Mouse (Mus musculus): Measurements from ENCODE around the gene Polr3b. TPM values are rescaled to one million over a fixed set of nuclear protein-coding genes. Genes with fewer than 3 reads are reported as not detected.

Gene Polr3b
- polyA plus RNA-seq, 1 experiment from 2014 or later: 15.8 TPM

GRCm38 (mm10) chr10:84615076-84615475, 7.0 kb upstream of the Polr3b start:
- peaks cover 36% of the 10 kb centered on the region for H3K4me1 ChIP-seq
- H3K9me3 ChIP-seq: no peaks in the 10 kb centered on the region
- no peak overlapping the region for H3K4me3 ChIP-seq
- no peak for DNase-seq (ENCODE audit: low spot score)
- H3K27me3 ChIP-seq (ENCODE audit: insufficient read depth, poor library complexity, severe bottlenecking): no peaks in the 10 kb centered on the region
- H3K27ac ChIP-seq: no peak overlapping the region
- H3K36me3 ChIP-seq: no peaks in the 10 kb centered on the region
- 71% methylated on average over 3 of the region's 3 CpGs for WGBS

GRCm38 (mm10) chr10:84631182-84631581, 9.1 kb downstream of the Polr3b start:
- DNase-seq (ENCODE audit: low spot score): peak; percentile 76
- Histone ChIP-seq H3K27ac (no peak overlapping the region), H3K27me3 (ENCODE audit: insufficient read depth, poor library complexity, severe bottlenecking) (no peaks in the 10 kb centered on the region), H3K9me3 (no peaks in the 10 kb centered on the region), H3K4me1 (no peaks in the 10 kb centered on the region), H3K36me3 (peaks cover 44% of the 10 kb centered on the region), H3K4me3 (no peak overlapping the region)
- 65% methylated on average over 5 of the region's 5 CpGs for WGBS

GRCm38 (mm10) chr10:84632005-84632404, 9.9 kb downstream of the Polr3b start:
- no peaks in the 10 kb centered on the region for H3K4me1 ChIP-seq
- peaks cover 49% of the 10 kb centered on the region for H3K36me3 ChIP-seq
- H3K9me3 ChIP-seq: no peaks in the 10 kb centered on the region
- no peaks in the 10 kb centered on the region for H3K27me3 ChIP-seq (ENCODE audit: insufficient read depth, poor library complexity, severe bottlenecking)
- no peak for DNase-seq (ENCODE audit: low spot score)
- no peak overlapping the region for H3K4me3 ChIP-seq
- no peak overlapping the region for H3K27ac ChIP-seq
- WGBS: 94% methylated on average over 4 of the region's 4 CpGs

GRCm38 (mm10) chr10:84636656-84637055, 14.6 kb downstream of the Polr3b start:
- no peak overlapping the region for H3K27ac ChIP-seq
- peak; percentile 39 for DNase-seq (ENCODE audit: low spot score)
- H3K9me3 ChIP-seq: no peaks in the 10 kb centered on the region
- H3K36me3 ChIP-seq: peaks cover 71% of the 10 kb centered on the region
- no peaks in the 10 kb centered on the region for H3K4me1 ChIP-seq
- WGBS: 94% methylated on average over 10 of the region's 10 CpGs
- no peaks in the 10 kb centered on the region for H3K27me3 ChIP-seq (ENCODE audit: insufficient read depth, poor library complexity, severe bottlenecking)
- no peak overlapping the region for H3K4me3 ChIP-seq

- Histone ChIP-seq H3K4me3 (no peak overlapping the region), H3K9me3 (no peaks in the 10 kb centered on the region), H3K4me1 (no peaks in the 10 kb centered on the region), H3K27ac (no peak overlapping the region), H3K36me3 (peaks cover 65% of the 10 kb centered on the region), H3K27me3 (ENCODE audit: insufficient read depth, poor library complexity, severe bottlenecking) (no peaks in the 10 kb centered on the region)
- DNase-seq (ENCODE audit: low spot score): no peak
- WGBS: 87% methylated on average over 4 of the region's 4 CpGs
Measured at GRCm38 (mm10) chr10:84638382-84638781, 16.3 kb downstream of the Polr3b start.

- no peaks in the 10 kb centered on the region for H3K4me1 ChIP-seq
- no peak for DNase-seq (ENCODE audit: low spot score)
- H3K27me3 ChIP-seq (ENCODE audit: insufficient read depth, poor library complexity, severe bottlenecking): no peaks in the 10 kb centered on the region
- H3K36me3 ChIP-seq: peaks cover 63% of the 10 kb centered on the region
- no peaks in the 10 kb centered on the region for H3K9me3 ChIP-seq
- 72% methylated on average over 4 of the region's 4 CpGs for WGBS
- no peak overlapping the region for H3K27ac ChIP-seq
- no peak overlapping the region for H3K4me3 ChIP-seq
Measured at GRCm38 (mm10) chr10:84639525-84640287, 17.6 kb downstream of the Polr3b start.

- Histone ChIP-seq H3K4me1 (no peaks in the 10 kb centered on the region), H3K9me3 (no peaks in the 10 kb centered on the region), H3K4me3 (no peak overlapping the region), H3K27me3 (ENCODE audit: insufficient read depth, poor library complexity, severe bottlenecking) (no peaks in the 10 kb centered on the region), H3K36me3 (peaks cover 60% of the 10 kb centered on the region), H3K27ac (no peak overlapping the region)
- WGBS: 88% methylated on average over 7 of the region's 7 CpGs
- DNase-seq (ENCODE audit: low spot score): no peak
Measured at GRCm38 (mm10) chr10:84640861-84641260, 18.8 kb downstream of the Polr3b start.

GRCm38 (mm10) chr10:84641576-84641975, 19.5 kb downstream of the Polr3b start:
- Histone ChIP-seq H3K27me3 (ENCODE audit: insufficient read depth, poor library complexity, severe bottlenecking) (no peaks in the 10 kb centered on the region), H3K4me3 (no peak overlapping the region), H3K4me1 (no peaks in the 10 kb centered on the region), H3K27ac (no peak overlapping the region), H3K9me3 (no peaks in the 10 kb centered on the region), H3K36me3 (peaks cover 61% of the 10 kb centered on the region)
- 84% methylated on average over 2 of the region's 2 CpGs for WGBS
- no peak for DNase-seq (ENCODE audit: low spot score)

GRCm38 (mm10) chr10:84645940-84646339, 23.8 kb downstream of the Polr3b start:
- Histone ChIP-seq H3K36me3 (peaks cover 41% of the 10 kb centered on the region), H3K4me1 (no peaks in the 10 kb centered on the region), H3K4me3 (no peak overlapping the region), H3K9me3 (no peaks in the 10 kb centered on the region), H3K27ac (no peak overlapping the region), H3K27me3 (ENCODE audit: insufficient read depth, poor library complexity, severe bottlenecking) (no peaks in the 10 kb centered on the region)
- DNase-seq (ENCODE audit: low spot score): no peak
- 92% methylated on average over 8 of the region's 8 CpGs for WGBS

GRCm38 (mm10) chr10:84646506-84647102, 24.5 kb downstream of the Polr3b start:
- WGBS: 92% methylated on average over 12 of the region's 12 CpGs
- Histone ChIP-seq H3K27me3 (ENCODE audit: insufficient read depth, poor library complexity, severe bottlenecking) (no peaks in the 10 kb centered on the region), H3K4me3 (no peak overlapping the region), H3K9me3 (no peaks in the 10 kb centered on the region), H3K27ac (no peak overlapping the region), H3K4me1 (no peaks in the 10 kb centered on the region), H3K36me3 (peaks cover 44% of the 10 kb centered on the region)
- DNase-seq (ENCODE audit: low spot score): no peak

GRCm38 (mm10) chr10:84647264-84647663, 25.2 kb downstream of the Polr3b start:
- peaks cover 47% of the 10 kb centered on the region for H3K36me3 ChIP-seq
- no peak overlapping the region for H3K27ac ChIP-seq
- no peaks in the 10 kb centered on the region for H3K27me3 ChIP-seq (ENCODE audit: insufficient read depth, poor library complexity, severe bottlenecking)
- 83% methylated on average over 5 of the region's 5 CpGs for WGBS
- H3K4me3 ChIP-seq: no peak overlapping the region
- no peaks in the 10 kb centered on the region for H3K9me3 ChIP-seq
- no peak for DNase-seq (ENCODE audit: low spot score)
- H3K4me1 ChIP-seq: no peaks in the 10 kb centered on the region

- no peak for DNase-seq (ENCODE audit: low spot score)
- Histone ChIP-seq H3K4me3 (no peak overlapping the region), H3K27me3 (ENCODE audit: insufficient read depth, poor library complexity, severe bottlenecking) (no peaks in the 10 kb centered on the region), H3K9me3 (no peaks in the 10 kb centered on the region), H3K36me3 (peaks cover 45% of the 10 kb centered on the region), H3K27ac (no peak overlapping the region), H3K4me1 (no peaks in the 10 kb centered on the region)
- 83% methylated on average over 4 of the region's 4 CpGs for WGBS
Measured at GRCm38 (mm10) chr10:84648911-84649310, 26.8 kb downstream of the Polr3b start.

- WGBS: 79% methylated on average over 4 of the region's 4 CpGs
- H3K4me3 ChIP-seq: no peak overlapping the region
Measured at GRCm38 (mm10) chr10:84654029-84654428, 31.9 kb downstream of the Polr3b start.

More at GRCm38 (mm10) chr10:84654029-84654428, 31.9 kb downstream of the Polr3b start:
- Histone ChIP-seq H3K27me3 (ENCODE audit: insufficient read depth, poor library complexity, severe bottlenecking) (no peaks in the 10 kb centered on the region), H3K36me3 (peaks cover 26% of the 10 kb centered on the region), H3K27ac (no peak overlapping the region), H3K9me3 (no peaks in the 10 kb centered on the region), H3K4me1 (no peaks in the 10 kb centered on the region)
- no peak for DNase-seq (ENCODE audit: low spot score)

Data from heart, embryonic 10.5 days (tissue).